Mouse (Mus musculus) heart, embryonic 10.5 days (tissue): Measurements from ENCODE around the gene Dmrt1. TPM values are rescaled to one million over a fixed set of nuclear protein-coding genes. Genes with fewer than 3 reads are reported as not detected.
A peak's percentile ranks its signal among the peaks of the same experiment; 100 is the strongest.

Source experiments
- DNase-seq: peaks from one replicate; pipeline ENCODE4 v3.0.0-alpha.2; 2017; ENCODE audit warnings: low spot score
- H3K27ac ChIP-seq: fragments of 300-500 bp; sonication (generic); 2 replicates; pipeline ENCODE4 v1.5.1; 2016; ENCODE audit warnings: mild to moderate bottlenecking
- H3K27me3 ChIP-seq: fragments of 300-500 bp; sonication (generic); 2 replicates; pipeline ENCODE4 v1.6.1; 2016; ENCODE audit warnings: mild to moderate bottlenecking; ENCODE audit not compliant: poor library complexity, insufficient read depth, severe bottlenecking
- H3K36me3 ChIP-seq: fragments of 300-500 bp; sonication (generic); 2 replicates; pipeline ENCODE4 v1.6.1; 2016; ENCODE audit warnings: mild to moderate bottlenecking, moderate library complexity
- H3K4me1 ChIP-seq: fragments of 300-500 bp; sonication (generic); 2 replicates; pipeline ENCODE4 v1.6.1; 2016; ENCODE audit warnings: mild to moderate bottlenecking
- H3K4me3 ChIP-seq: fragments of 300-500 bp; sonication (generic); 2 replicates; pipeline ENCODE4 v1.5.1; 2016; ENCODE audit warnings: mild to moderate bottlenecking, moderate library complexity
- H3K9me3 ChIP-seq: fragments of 300-500 bp; sonication (generic); 2 replicates; pipeline ENCODE4 v1.6.1; 2016; ENCODE audit warnings: mild to moderate bottlenecking, moderate library complexity
- WGBS: fragments of 180-500 bp; shearing (Covaris S2); methylation state at CpG from one replicate; pipeline ENCODE4 v1.1.7; 2016; 5-methylcytosine and 5-hydroxymethylcytosine counted together
- polyA plus RNA-seq: library from polyadenylated mRNA; unstranded; fragments of >200 nt; fragmentation: Nextera tagmentation; extraction: Ambion mirVana; gene quantifications from 2 replicates; pipeline ENCODE4 v1.2.1, GENCODE M21; 2016

Dmrt1 gene
- polyA plus RNA-seq, 1 experiment from 2014 or later, result not detected

- Histone ChIP-seq H3K4me1 (0 out of 2 replicates have a peak, but pooled peaks cover 8% of the 10 kb centered on the region), H3K27me3 (peaks cover 42% of the 10 kb centered on the region), H3K9me3 (no peaks in the 10 kb centered on the region), H3K36me3 (no peaks in the 10 kb centered on the region), H3K4me3 (no peak overlapping the region), H3K27ac (no peak overlapping the region)
- DNase-seq, result no peak
- whole genome bisulfite sequencing, result 27% methylated on average over 12 of the region's 12 CpGs
These were observed 9.6 kb downstream of the Dmrt1 start for GRCm38 (mm10) chr19:25514986-25515530.

- H3K27ac ChIP-seq, result no peak overlapping the region
- DNase-seq, result no peak
- no peaks in the 10 kb centered on the region for H3K4me1 ChIP-seq
- no peaks in the 10 kb centered on the region for H3K36me3 ChIP-seq
- WGBS, result 72% methylated on average over 6 of the region's 6 CpGs
- no peaks in the 10 kb centered on the region for H3K27me3 ChIP-seq
- no peak overlapping the region for H3K4me3 ChIP-seq
- H3K9me3 ChIP-seq, result no peaks in the 10 kb centered on the region
These were observed 18.7 kb downstream of the Dmrt1 start for GRCm38 (mm10) chr19:25524156-25524555.

GRCm38 (mm10) chr19:25525726-25526125 lies 20.3 kb downstream of the Dmrt1 start:
- DNase-seq, result no peak
- H3K9me3 ChIP-seq, result no peaks in the 10 kb centered on the region
- H3K4me3 ChIP-seq, result no peak overlapping the region
- H3K4me1 ChIP-seq, result no peaks in the 10 kb centered on the region
- WGBS, result 96% methylated on average over 20 of the region's 20 CpGs
- no peak overlapping the region for H3K27ac ChIP-seq
- no peaks in the 10 kb centered on the region for H3K36me3 ChIP-seq
- no peaks in the 10 kb centered on the region for H3K27me3 ChIP-seq

- Histone ChIP-seq H3K9me3 (peaks cover 3% of the 10 kb centered on the region; the same call in 1 of the 2 replicates), H3K4me3 (no peak overlapping the region), H3K27me3 (no peaks in the 10 kb centered on the region), H3K4me1 (no peaks in the 10 kb centered on the region), H3K36me3 (no peaks in the 10 kb centered on the region), H3K27ac (no peak overlapping the region)
- 76% methylated on average over 12 of the region's 12 CpGs for WGBS
- no peak for DNase-seq
These were observed 24.3 kb downstream of the Dmrt1 start for GRCm38 (mm10) chr19:25529673-25530072.

- no peaks in the 10 kb centered on the region for H3K36me3 ChIP-seq
- H3K9me3 ChIP-seq, result 0 out of 2 replicates have a peak, but pooled peaks cover 2% of the 10 kb centered on the region
- no peak overlapping the region for H3K27ac ChIP-seq
- no peaks in the 10 kb centered on the region for H3K4me1 ChIP-seq
- DNase-seq, result no peak
- H3K27me3 ChIP-seq, result peaks cover 39% of the 10 kb centered on the region
- no peak overlapping the region for H3K4me3 ChIP-seq
- WGBS, result 33% methylated on average over 13 of the region's 13 CpGs
These were observed 40.4 kb downstream of the Dmrt1 start for GRCm38 (mm10) chr19:25545714-25546340.

- no peak for DNase-seq
- H3K27ac ChIP-seq, result no peak overlapping the region
- 0 out of 2 replicates have a peak, but pooled peaks cover 2% of the 10 kb centered on the region for H3K9me3 ChIP-seq
- H3K4me3 ChIP-seq, result no peak overlapping the region
- H3K36me3 ChIP-seq, result no peaks in the 10 kb centered on the region
- H3K27me3 ChIP-seq, result peaks cover 44% of the 10 kb centered on the region
- H3K4me1 ChIP-seq, result no peaks in the 10 kb centered on the region
- WGBS, result 70% methylated on average over 9 of the region's 9 CpGs
These were observed 41.7 kb downstream of the Dmrt1 start for GRCm38 (mm10) chr19:25547086-25547643.

GRCm38 (mm10) chr19:25550346-25550745 lies 44.9 kb downstream of the Dmrt1 start:
- DNase-seq, result no peak
- peaks cover 31% of the 10 kb centered on the region for H3K27me3 ChIP-seq
- 52% methylated on average over 5 of the region's 5 CpGs for WGBS
- H3K4me1 ChIP-seq, result no peaks in the 10 kb centered on the region
- H3K27ac ChIP-seq, result no peak overlapping the region
- H3K36me3 ChIP-seq, result no peaks in the 10 kb centered on the region
- H3K9me3 ChIP-seq, result no peaks in the 10 kb centered on the region
- H3K4me3 ChIP-seq, result no peak overlapping the region

GRCm38 (mm10) chr19:25551053-25551452 lies 45.6 kb downstream of the Dmrt1 start:
- no peaks in the 10 kb centered on the region for H3K4me1 ChIP-seq
- no peaks in the 10 kb centered on the region for H3K9me3 ChIP-seq
- 66% methylated on average over 5 of the region's 5 CpGs for WGBS
- H3K4me3 ChIP-seq, result no peak overlapping the region
- peaks cover 33% of the 10 kb centered on the region for H3K27me3 ChIP-seq
- no peak overlapping the region for H3K27ac ChIP-seq
- no peak for DNase-seq
- no peaks in the 10 kb centered on the region for H3K36me3 ChIP-seq

GRCm38 (mm10) chr19:25564430-25564829 lies 59.0 kb downstream of the Dmrt1 start:
- H3K27me3 ChIP-seq, result peaks cover 37% of the 10 kb centered on the region
- H3K9me3 ChIP-seq, result no peaks in the 10 kb centered on the region
- WGBS, result 69% methylated on average over 12 of the region's 12 CpGs

GRCm38 (mm10) chr19:25569778-25570177 lies 64.4 kb downstream of the Dmrt1 start:
- Histone ChIP-seq H3K27ac (no peak overlapping the region), H3K9me3 (no peaks in the 10 kb centered on the region), H3K36me3 (no peaks in the 10 kb centered on the region), H3K27me3 (peaks cover 46% of the 10 kb centered on the region), H3K4me3 (no peak overlapping the region), H3K4me1 (peaks cover 30% of the 10 kb centered on the region)
- no peak for DNase-seq
- 44% methylated on average over 7 of the region's 7 CpGs for WGBS

More at GRCm38 (mm10) chr19:25564430-25564829, 59.0 kb downstream of the Dmrt1 start:
- H3K27ac ChIP-seq, result no peak overlapping the region
- no peaks in the 10 kb centered on the region for H3K36me3 ChIP-seq
- DNase-seq, result no peak
- H3K4me3 ChIP-seq, result no peak overlapping the region; the same call in 1 of the 2 replicates
- no peaks in the 10 kb centered on the region for H3K4me1 ChIP-seq

- peaks cover 30% of the 10 kb centered on the region for H3K27me3 ChIP-seq
- 12% methylated on average over 10 of the region's 10 CpGs for WGBS
- DNase-seq, result no peak
- no peaks in the 10 kb centered on the region for H3K36me3 ChIP-seq
- peak overlapping the region; percentile 74 for H3K27ac ChIP-seq
- no peaks in the 10 kb centered on the region for H3K9me3 ChIP-seq
- H3K4me3 ChIP-seq, result peak overlapping the region; percentile 56
- peaks cover 48% of the 10 kb centered on the region for H3K4me1 ChIP-seq
These were observed 69.0 kb downstream of the Dmrt1 start for GRCm38 (mm10) chr19:25574431-25574830.

GRCm38 (mm10) chr19:25574981-25575814 lies 69.8 kb downstream of the Dmrt1 start:
- Histone ChIP-seq H3K36me3 (no peaks in the 10 kb centered on the region), H3K4me1 (peaks cover 42% of the 10 kb centered on the region), H3K27me3 (peaks cover 22% of the 10 kb centered on the region), H3K27ac (peak overlapping the region; percentile 74), H3K9me3 (no peaks in the 10 kb centered on the region), H3K4me3 (peak overlapping the region; percentile 56)
- WGBS, result 2% methylated on average over 17 of the region's 17 CpGs
- DNase-seq, result no peak

- Histone ChIP-seq H3K4me1 (peaks cover 32% of the 10 kb centered on the region), H3K27ac (no peak overlapping the region), H3K27me3 (peaks cover 26% of the 10 kb centered on the region), H3K36me3 (no peaks in the 10 kb centered on the region), H3K9me3 (no peaks in the 10 kb centered on the region), H3K4me3 (no peak overlapping the region)
- 84% methylated on average over 2 of the region's 2 CpGs for WGBS
- DNase-seq, result no peak
These were observed 72.9 kb downstream of the Dmrt1 start for GRCm38 (mm10) chr19:25578358-25578757.
